Mouse (Mus musculus) megakaryocyte, adult 5-6 weeks (primary cell): ENCODE measurements around the gene Fam155a. TPM values are rescaled to one million over a fixed set of nuclear protein-coding genes. Genes with fewer than 3 reads are reported as not detected.
"Not testable (repeated sequence)": the region's sequence is repeated elsewhere in the genome, so short reads cannot be mapped to it uniquely, and the experiment has no call there.

Experiments
- ATAC-seq: 2 replicates; pipeline ENCODE4 v1.8.0; 2016; ENCODE audit warnings: mild to moderate bottlenecking, inconsistent platforms; ENCODE audit not compliant: poor library complexity, severe bottlenecking
- total RNA-seq, 2 experiments: library from RNA; stranded (forward) in 1 of 2; stranded (reverse) in 1 of 2; fragments of 153-499, 151-499 nt in 1 of 2; fragments of 221-1000, 200-1000 nt in 1 of 2; gene quantifications; 2 replicates each; pipeline versions ENCODE4 v1.2.3 to v1.2.4; 2015 to 2017

The Fam155a gene
- total RNA-seq (2015) = not detected in 2 replicates
- not detected in 2 replicates for total RNA-seq (2017)

- no peak for ATAC-seq
These were observed at the start of gene Fam155a for GRCm38 (mm10) chr8:9770999-9771605. Fam155a (minus strand) TSS chr8:9771161.

GRCm38 (mm10) chr8:9813273-9813946, 42.4 kb upstream of the Fam155a start:
- no peak for ATAC-seq

DNA sequence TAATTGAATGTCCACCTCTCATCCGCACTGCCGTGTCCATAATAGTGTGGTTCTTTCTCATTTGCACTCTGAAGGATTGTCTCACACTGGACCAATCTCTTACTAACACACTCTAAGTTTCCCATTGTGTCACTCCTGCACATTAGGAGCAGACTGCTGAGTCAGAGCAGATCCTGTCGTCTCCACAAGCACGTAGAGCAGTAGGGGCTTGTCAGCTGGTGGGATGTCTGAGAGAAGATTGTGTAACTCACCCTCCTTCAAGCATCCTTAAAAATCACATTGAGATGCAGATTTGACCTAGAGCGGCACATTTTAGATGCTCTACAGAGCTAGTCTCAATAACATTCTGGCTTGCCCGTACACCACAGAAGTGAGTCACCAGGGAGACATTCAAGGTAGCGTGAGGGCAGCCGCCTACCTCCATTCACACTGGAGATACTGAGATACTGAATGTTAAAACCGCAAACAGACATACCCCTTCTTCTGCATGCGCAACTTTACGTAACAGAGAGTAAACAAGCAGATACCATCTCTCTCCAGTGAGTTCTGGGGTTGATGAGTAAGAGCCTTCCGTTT, 40.1 kb upstream of the Fam155a start:
- ATAC-seq = no peak

DNA sequence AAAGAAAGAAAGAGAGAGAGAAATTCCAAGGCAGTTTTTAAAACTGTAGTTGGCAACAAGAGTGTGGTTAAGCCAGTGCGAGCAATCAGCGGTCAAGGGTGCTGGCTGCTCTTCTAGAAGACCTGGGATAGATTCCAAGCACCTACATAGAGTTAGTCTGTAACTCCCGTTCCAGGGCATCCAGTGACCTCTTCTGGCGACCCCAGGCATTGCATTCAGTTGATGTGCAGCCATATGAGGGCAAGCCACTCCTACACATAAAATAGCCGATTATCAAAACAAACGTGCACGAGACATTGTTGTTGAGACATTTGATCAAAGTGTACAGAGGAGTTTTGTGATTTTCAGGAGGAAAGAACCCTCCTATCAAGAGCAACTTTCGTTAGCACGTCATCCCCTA, 37.6 kb upstream of the Fam155a start:
- no peak for ATAC-seq

DNA sequence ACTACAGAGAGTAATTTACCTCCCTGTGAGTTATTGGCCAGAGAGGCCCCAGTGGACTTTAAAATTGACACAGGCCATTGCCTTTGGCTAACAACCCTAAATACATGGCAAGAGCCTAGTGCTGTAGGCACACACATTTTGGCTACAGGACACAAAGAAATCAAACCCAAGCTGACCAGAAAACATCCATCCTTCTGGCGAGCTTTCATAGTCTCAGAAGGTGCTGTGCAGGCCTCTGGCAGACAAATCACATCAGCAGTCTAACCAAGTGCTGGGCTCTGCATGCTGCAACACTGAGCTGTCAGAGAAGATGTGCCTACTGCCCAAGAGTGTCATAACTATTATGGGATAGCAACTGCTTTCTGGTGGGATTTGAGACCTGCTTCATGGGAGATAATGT, 34.7 kb upstream of the Fam155a start:
- ATAC-seq = no peak

DNA sequence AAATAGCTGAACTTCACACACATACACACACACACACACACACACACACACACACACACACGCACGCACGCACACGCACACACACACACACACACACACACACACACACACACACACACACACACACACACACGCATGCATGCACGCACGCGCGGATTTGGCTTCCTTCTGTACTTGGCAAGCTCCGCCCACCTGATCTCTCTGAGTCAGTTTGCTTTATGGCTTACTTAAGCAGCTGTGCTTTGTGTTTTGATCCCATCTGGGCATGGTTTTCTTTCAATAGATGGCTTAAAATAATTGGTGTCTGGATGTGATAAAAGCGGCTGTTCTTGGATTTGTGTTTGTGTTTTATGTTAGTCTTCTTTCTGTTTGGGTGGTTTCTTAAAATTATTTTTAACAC, 29.4 kb upstream of the Fam155a start:
- ATAC-seq = not testable (repeated sequence)

- no peak for ATAC-seq
These were observed 29.0 kb upstream of the Fam155a start for GRCm38 (mm10) chr8:9799923-9800322.

DNA sequence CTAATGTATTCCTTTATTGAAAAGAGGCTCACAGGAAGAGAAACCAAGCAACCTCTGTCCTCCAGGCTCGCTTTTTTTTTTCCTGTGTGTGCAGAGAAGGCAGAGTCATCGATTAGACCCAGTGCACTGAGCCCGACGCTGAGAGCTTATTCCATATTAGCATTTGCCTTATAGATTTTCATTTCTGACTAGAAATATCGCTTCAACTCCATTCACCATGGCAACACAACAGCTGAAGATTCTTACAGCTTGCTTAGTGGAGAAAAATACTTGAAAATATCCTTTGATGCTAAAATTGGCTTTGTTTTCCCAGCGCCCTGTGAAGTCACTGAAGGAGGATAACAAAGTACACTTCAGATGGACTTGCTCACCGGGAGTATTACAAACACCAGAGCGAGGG, 26.6 kb upstream of the Fam155a start:
- no peak for ATAC-seq

DNA sequence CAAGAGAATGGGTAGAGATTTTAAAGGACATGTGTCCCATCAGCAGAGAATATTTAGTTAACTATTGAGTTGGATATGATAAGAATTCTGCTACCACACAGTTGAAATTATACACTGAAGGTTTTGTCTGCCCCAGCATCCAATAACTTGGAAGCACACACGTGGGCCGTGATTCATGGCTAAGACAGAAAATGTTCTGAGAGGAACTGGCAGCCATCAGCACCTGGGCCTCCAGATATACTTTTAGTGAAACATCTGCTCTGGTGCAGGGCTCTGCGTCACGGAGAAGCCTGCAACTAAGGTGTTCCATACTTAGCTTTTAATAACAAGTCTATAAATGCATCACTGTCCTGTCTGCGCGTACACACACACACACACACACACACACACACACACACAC, 24.8 kb upstream of the Fam155a start:
- ATAC-seq = no peak

GRCm38 (mm10) chr8:9793351-9793750, 22.4 kb upstream of the Fam155a start:
- ATAC-seq = no peak

DNA sequence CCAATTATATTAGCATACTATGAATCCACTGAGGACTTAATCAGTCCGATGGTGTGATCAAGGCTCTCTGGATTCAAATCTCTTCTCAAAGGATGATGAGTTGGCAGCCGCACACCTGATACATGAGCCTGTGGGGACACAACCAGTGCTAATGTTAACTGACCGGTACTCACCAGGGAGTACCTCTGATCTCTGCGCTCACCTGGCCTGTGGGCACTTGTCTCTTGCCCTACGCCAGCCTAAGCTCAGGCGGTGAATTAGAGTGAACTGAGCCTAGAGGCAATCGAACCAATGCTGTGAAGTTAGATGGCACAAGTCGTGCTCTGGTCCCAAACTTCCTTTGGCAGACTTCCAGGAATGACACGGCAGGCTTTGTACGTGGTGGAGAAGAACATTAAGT, 9.4 kb upstream of the Fam155a start:
- no peak for ATAC-seq

- ATAC-seq = no peak
These were observed 7.2 kb upstream of the Fam155a start for GRCm38 (mm10) chr8:9778148-9778547.

DNA sequence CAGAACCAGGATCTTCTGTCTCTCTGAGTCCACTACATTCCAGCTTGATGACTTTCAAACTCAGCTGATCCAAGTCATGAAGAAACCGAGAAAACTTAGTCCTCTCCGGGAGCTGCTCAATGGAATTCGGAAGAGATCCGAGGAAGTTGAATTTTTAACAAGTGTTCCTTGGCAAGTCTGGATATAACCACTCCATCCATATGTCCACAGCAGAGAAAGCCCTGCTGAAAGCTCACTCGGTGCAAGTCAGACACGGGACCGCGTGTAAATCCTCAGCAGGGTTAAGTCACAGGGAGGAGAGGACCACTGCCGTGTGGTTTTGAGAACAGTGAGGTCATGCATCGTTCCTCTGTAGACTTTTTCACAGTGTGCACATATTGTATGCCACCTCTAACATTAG, 5.9 kb upstream of the Fam155a start:
- ATAC-seq = no peak

DNA sequence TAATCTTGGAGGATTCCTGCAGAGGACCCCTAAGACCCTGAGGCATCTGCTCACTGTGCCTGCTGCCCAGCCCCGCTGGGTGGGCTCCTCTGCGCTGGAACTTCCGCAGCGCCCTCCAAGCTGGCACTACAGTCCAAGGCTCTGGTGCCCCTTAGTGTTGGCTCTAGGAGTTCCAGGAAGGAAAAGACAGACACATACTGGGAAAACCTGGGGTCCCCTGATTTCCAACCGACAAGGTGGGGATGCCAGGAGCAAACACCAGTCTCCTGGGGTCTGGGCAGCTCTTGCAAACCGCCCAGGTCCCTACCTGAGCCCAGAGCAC, 1.5 kb upstream of the Fam155a start:
- ATAC-seq = no peak

GRCm38 (mm10) chr8:9771606-9772518, 901 bp upstream of the Fam155a start:
- ATAC-seq = no peak

DNA sequence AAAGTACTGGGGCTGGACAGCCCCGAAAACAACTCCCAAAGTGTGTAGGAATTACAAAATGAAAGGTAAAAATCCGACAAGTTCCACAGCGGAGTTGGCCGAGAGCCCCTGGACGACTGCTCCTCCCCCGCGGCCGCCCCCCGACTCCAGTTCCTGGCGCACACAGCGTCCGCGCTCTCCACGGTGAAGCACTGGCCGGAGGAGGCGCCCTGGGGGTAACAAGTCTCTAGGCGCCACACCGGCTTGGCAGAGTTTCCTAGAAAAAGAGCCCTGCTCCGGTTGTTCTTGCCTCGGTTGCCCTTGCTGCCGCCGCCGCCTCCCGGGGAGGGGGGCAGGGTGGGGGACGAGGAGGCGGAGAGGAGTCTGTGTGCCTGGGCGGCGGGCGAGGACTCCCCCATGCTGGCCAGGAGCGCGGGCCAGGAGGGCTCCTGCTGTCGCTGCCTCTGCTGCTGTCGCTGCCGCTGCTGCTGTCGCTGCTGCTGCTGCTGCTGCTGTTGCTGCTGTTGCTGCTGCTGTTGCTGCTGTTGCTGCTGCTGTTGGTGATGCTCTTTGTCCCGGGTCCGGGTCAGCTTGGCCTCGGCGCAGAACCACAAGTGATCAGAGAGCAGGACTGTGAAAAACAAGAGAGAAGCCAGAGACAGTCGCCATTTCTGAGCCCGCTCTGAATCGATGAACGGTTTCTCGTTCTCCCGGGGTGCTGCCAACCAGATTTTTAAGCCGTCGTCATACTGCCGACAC, 531 bp downstream of the Fam155a start:
- ATAC-seq = no peak

DNA sequence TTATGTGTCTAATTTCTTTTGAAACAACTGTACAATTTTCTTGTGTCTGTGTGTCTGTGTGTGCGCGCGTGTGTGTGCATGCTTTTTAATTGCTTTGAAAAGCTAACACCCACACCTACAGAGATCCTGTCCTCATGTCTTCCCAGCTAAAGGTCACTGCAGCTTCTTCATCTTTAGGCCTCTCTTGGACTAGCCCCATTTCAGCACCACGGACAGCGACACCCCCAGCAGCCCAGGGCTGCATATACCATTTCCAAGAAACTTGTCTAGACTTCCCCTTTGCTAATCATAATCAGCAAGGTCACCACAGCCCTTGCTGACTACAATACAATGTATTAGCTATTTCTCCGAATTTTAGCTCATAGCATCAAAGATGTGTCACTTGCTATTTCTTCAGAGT, 1.9 kb downstream of the Fam155a start:
- no peak for ATAC-seq

DNA sequence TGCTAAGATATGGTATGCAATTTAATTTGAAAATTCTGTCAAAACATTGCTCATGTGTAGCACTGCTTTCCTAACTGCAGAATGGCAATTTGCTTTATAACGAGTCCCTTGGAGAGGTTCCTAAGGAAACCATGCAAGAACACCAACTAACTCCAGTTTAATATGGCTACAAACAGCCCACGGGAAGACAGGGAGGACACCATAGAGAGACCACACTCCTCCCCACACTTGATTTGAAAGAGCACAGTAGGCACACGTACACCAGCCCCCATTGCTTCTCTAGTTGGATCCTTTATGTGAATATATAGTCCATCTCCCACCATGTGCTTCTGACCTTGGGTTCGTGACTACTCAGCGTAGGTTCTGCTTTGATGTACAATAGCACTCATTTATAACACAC, 35.8 kb downstream of the Fam155a start:
- no peak for ATAC-seq

DNA sequence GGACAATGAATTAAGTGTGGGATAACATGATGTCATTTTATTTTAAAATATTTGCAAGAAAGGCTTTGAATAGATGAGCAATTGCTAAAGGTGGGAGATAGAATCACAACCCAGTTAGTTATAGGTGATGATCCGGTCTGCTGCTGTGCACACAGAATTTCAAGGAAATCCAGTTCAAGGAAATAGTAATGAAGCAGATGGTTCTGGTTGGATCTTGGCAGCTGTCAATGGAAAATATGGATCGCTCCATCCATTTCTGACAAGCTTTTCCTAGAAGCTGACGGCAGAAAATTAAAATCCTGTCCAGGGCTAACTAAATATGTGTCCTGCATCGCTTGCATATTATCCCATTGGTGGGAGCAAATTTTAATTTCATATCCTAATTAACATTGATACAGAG, 61.2 kb downstream of the Fam155a start:
- ATAC-seq = no peak

DNA sequence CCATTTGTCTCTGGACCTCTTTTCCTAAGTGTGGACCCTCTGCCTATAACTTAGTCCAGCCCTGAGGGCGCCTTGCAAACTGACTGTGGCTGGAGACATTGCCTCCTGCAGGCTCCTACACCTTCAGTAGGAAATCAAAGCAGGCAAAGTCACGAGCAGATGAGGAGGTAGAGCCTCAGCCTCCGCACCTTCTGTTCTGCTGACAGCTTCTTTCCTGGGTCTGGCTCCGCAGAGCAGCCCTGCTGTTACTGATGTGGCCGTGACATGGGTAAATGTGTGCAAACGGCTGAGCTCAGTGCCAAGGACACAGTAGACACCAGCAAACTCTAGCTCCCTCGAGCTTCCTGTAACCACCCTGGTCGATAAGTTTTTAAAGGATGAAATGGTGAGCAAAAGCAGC, 63.5 kb downstream of the Fam155a start:
- no peak for ATAC-seq

DNA sequence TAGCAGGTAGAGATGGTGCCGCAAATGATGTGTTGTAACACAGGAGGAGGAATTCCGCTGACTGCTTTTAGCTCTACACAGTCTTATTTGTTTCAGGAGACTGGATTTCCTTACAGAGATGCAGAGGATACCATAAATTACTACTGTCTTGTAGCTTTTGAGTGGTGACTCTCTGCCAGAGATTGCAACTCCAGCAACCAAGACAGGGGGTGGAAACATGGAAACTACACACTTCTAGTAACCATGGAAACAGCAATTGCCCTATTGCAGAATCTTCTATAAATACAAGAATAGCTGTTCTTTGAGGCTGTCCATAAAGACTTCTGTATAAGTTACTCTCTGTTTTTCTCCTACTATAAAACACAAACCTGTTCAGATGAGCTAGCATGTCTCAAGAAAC, 76.2 kb downstream of the Fam155a start:
- ATAC-seq = no peak
